Mouse (Mus musculus) adrenal gland, adult 18-20 months (tissue): ENCODE measurements around the gene Tff3. TPM values are rescaled to one million over a fixed set of nuclear protein-coding genes. Genes with fewer than 3 reads are reported as not detected.

Experiments
- DNase-seq, 2 experiments: peaks; one replicate each; pipeline ENCODE4 v3.0.0; 2021 to 2022; ENCODE audit warnings: low spot score in 2 of 2
- total RNA-seq, 2 experiments: library from RNA; stranded (reverse); gene quantifications; 1 replicate in 1 of 2; 2 replicates in 1 of 2; pipeline ENCODE4 v1.2.3; 2021

Tff3 gene
- total RNA-seq, 2 experiments from 2014 or later: not detected

GRCm38 (mm10) chr17:31125548-31126266, 3.7 kb downstream of the Tff3 start:
- no peak for DNase-seq

- DNase-seq: peak; percentile 21 to 39
Measured at GRCm38 (mm10) chr17:31121975-31122374, 7.5 kb downstream of the Tff3 start.

DNA sequence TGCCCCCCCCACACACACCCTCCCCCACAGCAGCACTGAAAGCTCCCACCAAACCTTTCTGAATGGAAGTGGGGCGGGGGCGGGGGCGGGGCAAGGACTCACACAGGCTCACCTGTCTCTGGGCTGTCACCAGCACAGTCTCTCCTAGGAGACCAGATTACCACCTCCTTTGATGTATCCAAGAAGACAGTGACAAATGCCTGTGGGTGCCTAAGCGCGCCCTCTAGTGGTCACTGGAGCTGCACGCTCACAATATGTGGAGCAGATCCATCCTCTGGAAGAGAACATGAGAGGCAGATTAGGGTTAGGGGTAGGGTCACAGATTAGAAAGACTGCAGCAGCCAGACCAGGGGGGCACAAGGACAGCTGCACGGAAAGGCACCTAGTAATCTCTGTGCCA, 10.0 kb downstream of the Tff3 start:
- peak; percentile 73 to 77 for DNase-seq

GRCm38 (mm10) chr17:31117946-31118345, 11.5 kb downstream of the Tff3 start:
- DNase-seq: no peak

DNA sequence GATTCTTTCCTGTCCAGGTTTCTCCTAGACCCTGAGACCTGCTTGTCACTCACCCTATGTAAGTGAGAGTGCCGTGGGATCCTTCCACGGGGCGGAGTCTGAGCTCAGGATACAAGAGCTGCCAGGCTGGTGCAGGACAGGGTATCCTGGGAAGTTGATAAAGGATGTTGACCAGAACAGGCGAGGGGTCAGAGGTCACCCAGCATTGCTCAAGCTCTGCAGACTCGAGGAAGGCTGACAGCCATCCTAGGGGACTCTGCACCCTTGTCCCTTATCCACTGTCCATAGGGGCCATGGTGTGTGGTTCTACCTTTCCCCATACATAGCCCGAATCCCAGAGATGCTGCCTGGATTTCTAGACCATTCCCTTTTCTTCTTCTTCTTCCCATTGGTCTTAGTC, 13.4 kb downstream of the Tff3 start:
- DNase-seq: no peak

DNA sequence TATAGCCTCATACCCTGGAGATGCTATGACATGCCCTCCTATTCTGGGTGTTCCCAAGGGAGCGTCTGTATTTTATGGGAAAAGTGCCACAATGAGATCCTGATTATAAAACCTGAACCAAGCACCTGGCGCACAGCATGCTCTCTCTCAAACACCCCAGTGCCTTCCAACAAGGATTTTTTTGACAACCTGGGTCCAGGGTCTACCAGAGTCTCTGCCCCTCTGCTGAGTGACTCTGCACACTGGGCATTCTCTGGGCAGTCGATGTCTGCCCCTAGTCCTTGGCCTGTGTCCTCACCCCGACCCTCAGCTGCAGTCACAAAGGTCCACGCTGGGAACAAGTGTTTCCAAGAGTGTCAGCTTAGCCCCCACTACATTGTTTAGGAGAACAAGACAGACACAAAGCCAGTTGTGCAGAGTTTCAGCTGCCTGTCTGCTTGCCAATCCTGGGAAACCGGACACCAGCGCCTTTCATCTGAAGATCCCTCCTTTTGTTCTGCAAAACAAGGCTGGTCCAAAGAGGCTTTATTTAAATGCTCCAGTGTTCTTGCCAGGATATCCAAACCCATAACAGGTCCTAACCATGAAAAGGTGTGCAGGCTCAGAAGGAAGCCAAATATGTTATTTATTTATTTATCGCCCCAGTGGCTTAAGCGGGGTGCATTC, 16.1 kb downstream of the Tff3 start:
- DNase-seq: no peak

GRCm38 (mm10) chr17:31108388-31108787, 21.1 kb downstream of the Tff3 start:
- no peak for DNase-seq

DNA sequence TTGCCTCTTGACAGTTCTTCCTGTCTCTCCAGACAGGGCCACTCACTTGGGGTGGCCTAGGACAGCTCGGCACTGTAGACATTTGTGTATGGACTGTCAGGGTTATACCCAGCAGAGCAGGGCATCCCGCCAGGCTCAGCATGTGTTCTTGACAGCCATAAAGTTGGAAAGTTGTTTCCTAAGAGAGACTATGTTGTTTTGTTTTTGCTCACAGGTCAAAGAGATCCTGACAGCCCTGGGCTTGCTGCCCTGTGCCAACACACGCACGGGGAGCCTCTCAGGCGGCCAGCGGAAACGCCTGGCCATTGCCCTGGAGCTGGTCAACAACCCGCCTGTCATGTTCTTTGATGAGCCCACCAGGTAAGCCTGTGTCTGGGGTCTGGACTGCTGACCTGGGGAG, 25.6 kb downstream of the Tff3 start:
- no peak for DNase-seq

DNA sequence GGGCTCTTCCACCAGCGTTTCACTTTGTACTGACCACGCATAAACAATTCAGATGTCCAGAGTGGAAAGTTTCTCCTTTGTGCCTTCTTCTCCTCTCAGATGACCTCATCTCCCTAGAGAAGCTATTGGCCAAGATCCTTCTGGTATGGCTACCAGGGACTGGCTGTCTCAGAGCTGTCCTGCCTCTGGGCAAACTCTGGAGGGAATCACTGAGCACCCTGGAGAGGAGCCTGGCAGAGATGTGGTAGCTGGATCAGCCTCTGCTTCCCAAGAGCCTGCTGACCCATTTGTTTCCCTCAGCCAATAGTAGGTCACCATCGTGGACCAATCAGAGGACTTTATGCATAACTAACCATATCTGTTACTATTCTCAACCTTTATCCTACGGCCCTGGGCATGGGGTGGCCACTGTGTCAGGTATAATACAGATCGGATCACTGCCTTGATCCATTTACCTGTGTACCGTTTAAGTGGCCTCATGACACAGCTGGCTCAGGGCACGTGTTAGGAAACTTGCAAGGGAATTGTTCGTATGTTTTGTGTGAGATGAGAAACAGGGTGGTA, 26.4 kb downstream of the Tff3 start:
- no peak for DNase-seq

GRCm38 (mm10) chr17:31098788-31099187, 30.7 kb downstream of the Tff3 start:
- DNase-seq: no peak

- no peak for DNase-seq
Measured at GRCm38 (mm10) chr17:31096893-31097292, 32.6 kb downstream of the Tff3 start.

DNA sequence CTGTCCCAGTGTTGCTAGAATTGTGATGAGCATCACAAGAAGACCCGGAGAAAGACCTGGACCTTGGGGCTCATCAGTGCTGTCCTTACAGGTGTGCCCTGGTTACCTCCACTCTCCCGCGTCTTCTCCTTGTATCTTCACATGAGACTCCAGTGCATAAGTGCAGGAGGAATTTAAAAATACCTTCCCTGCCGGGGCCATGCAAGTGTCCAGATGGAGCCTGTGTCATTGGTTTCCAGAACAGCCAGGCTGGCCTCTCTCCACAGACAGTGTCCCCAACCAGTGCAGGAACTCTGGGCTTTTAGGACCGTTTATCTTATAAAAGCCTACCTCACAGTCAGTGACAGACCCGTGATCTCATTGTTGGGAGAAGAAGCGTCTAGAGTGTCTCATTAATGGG, 33.9 kb downstream of the Tff3 start:
- no peak for DNase-seq

DNA sequence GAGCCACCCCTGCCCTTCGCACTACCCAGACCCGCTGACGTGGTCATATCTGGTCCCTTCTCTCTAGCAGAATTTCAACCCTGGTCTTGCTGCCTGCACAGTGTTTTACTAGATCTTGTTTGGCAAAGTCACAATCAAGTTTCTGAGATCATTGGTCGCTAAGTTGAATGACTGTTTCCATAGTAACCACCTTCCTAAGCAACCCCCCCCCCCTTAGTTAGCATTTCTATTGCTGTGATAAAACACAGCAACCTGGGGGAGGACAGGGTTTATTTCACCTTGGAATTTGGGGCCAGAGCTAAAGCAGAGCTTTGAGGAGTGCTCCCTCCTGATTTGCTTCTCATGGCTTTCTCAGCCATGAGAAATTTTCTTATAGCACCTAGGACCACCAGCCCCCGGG, 34.7 kb downstream of the Tff3 start:
- DNase-seq: no peak

DNA sequence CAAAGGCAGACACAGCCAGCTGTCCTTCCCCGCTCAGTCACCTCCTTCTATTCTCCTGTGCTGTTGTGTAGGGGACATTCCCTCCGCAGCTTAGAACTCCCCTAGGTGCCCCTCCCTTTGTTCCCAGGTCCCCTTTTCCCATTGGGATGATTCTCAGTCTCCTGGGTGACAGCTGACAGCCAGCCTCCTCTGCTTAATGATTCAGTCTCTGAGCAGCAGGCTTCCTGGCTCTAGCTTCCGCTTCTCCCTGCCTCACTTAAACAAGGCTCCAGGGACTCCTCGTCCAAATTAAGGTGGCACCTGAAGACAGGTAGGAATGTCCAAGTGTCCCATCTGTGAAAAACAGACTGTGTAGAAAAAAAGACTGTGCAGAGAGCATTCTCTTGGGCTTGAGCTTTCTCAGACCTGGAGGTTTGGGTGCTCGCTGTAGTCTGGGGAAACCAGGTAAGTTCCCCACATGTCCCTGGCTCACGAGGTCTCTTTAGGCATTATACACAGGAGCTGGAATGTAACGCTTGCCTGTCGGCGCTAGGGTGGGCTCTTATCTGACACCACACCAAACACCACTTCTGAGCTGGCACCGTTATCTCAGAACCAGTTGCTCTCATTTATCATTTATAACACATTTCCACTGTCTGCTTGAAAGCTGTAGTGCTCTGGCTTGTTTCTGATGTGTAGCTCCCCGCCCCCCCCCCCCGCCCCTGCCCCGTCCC, 38.3 kb downstream of the Tff3 start:
- no peak for DNase-seq

DNA sequence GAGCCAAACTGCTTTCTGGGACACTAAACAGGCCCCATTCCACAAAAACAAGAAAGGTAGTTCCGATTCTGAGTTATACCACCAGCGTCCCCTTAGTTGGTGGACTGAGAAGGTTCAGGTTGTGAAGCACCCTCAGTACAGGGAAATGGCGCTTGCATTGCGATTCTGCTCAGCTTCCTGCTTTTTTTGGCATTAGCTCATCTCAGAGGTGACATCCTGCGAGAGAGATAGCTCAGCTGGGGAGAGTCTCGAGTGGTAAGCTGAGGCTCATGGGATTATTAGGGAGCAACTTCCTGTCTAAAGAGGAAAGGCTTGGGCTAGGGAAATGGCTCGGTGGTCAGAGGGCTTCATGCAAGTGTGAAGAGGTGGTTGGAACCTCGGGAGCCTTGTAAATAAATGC, 39.6 kb downstream of the Tff3 start:
- DNase-seq: no peak

DNA sequence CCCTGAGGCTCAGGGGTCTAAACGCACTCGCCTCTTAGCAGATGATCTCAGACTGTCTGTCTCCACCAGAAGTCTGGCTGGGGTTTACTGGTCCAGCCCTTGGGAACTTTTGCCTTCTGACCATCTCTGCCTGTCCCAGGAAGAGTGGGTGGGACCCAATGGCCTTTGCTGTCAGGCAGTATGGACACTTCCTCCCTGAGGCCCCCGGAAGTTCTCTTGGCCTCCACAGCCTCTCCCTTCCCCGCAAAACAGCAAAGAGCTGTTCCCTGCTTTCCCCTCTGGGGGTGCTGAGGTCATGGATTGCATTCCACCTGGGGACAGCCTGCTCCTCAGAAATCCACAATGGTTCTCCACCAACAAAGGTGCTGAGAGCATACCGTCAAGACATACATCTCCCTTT, 40.7 kb downstream of the Tff3 start:
- no peak for DNase-seq

DNA sequence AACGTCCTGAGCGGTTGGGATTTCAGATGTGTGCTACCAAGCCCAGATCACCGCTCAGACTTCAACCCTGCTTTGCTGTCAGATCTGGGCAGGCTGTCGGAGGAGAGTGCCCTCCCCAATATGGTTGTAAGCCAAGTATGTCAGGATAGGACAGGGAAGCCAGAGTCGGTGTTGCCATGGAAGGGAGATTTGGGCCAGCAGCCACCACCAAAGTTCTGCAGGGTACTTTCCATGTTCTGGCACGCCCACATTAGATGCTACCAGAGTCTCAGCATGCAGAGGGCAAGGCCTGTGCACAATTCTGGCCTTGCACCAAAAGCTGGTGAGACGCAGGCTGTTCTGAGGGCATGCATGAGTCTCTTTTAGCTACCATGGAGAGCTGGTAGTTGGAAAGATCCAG, 43.2 kb downstream of the Tff3 start:
- no peak for DNase-seq

- no peak for DNase-seq
Measured at GRCm38 (mm10) chr17:31085519-31085918, 43.9 kb downstream of the Tff3 start.

DNA sequence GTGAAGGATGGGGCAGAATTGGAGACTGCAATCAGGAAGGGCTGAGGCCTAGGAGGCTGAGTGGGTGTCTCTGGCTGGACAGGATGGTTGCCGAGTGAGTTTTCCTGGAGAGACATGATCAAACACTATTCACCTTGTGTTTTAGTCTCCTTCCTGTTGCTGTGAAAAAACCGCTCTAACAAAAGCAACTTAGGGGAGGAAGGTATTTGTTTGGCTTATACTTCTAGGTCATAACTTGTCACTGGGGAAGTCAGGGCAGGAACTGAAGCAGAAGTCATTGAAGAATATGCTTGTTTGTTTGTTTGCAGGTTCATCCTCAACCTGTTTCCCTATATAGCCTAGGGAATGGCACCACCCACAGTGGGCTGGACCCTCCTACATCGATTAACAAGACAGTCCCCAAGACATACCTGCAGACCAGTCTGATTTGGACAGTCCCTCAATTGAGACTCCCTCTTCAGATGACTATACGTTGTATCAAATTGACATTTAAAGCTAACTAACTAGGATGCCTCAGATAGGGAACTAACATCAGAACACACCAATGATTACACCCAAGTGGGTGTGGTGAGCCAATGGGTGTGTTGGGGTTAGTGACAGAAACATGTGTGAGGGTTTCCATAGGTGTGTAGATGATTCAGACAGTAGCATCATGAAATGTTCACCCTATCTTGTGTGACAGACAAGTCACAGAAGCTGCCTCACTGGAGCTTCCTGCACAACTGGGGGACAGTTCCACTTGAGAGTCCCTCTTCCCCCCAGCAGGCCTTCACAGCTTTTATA, 47.0 kb downstream of the Tff3 start:
- DNase-seq: no peak

DNA sequence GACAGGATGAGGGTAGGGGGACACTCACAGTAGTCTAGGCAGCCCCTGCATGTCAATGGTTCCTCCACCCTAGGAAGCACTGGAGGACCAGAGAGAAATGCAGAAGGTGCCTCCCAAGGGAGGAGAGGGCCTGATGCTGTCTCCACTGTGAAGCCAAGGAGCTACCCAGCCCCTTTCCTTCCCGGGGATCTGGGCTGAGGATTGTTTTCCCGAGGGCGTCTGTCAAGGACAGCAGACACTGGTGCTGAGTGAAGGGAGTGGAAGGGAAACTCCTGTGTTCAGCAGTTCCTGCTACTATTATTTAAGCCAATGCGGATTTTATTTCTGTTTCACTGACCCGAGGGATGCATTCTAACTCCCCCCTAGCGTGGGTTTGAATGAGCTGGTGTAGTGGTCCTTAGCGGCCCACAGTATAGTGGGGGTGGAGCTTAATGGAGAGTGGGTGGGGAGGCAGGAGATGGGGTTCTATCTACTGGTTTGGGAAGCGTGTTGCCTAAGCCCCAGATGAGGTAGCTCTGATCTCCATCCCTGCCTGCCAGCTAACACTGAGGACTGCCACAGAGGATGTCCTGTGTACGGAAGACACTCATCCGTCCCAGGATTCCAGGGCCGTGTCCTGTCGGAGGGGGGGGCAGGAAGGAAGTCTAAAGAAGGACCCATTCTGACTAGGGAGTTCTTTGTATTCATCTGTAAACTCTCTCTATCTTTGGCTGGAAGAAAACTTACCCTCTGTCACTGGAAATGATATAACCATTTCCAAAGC, 50.2 kb downstream of the Tff3 start:
- no peak for DNase-seq
